Comparison of ENCODE assay signal across 9 mouse cellular contexts in the genomic region with DNA sequence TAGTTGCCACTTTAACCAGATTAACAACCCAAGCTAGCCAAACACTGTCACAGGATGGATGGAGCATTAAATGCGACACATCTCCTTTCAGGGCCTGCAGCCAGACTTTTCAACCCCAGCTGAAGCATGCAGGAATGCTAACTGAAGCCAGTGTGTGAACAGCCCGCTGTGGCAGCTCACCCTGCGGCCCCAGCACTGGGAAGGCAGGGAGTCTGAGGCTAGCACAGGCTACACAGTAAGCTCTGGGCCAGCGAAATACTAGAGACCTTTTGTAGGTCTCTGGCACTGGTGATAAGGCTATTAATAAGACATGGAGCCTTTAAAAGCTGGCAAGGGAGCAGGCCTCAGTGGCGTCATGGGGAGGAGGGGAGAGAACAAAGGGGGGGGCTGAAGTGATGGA. TPM values are rescaled to one million over a fixed set of nuclear protein-coding genes. Genes with fewer than 3 reads are reported as not detected.
DNase-seq lines count a peak whose midpoint lies in the region; ATAC-seq and TF ChIP-seq lines count a peak whose summit lies in the region.
"Had no signal": no experiment of that assay in that cellular context is flagged by ENCODE, and none has a peak within 500 bp of the region (broad histone marks: within the 10 kb centered on the region; RNA-seq: fewer than 3 reads in every experiment).

No protein-coding gene starts in this region.

- H3K4me2 ChIP-seq in embryonic facial prominence, embryonic 15.5 days (replicated peaks): no peak overlapping the region
- peak overlapping the region; percentile 14; the same call in 1 of the 2 replicates for H3K4me2 ChIP-seq in heart, embryonic 16.5 days (ENCODE audit: low read depth, low read length)
- no peak overlapping the region for H3K4me2 ChIP-seq in midbrain, embryonic 14.5 days (ENCODE audit: low read length)
- H3K4me2 ChIP-seq in intestine, postnatal 0 days (replicated peaks; ENCODE audit: low read depth): no peak overlapping the region
- H3K4me2 ChIP-seq in kidney, embryonic 15.5 days: no peak overlapping the region

- H3K9ac ChIP-seq in embryonic facial prominence, embryonic 15.5 days: no peak overlapping the region
- H3K9ac ChIP-seq in heart, embryonic 16.5 days (ENCODE audit: low read length): no peak overlapping the region
- no peak overlapping the region; the same call in 1 of the 2 replicates for H3K9ac ChIP-seq in midbrain, embryonic 14.5 days (replicated peaks; ENCODE audit: low read length)
- H3K9ac ChIP-seq in intestine, postnatal 0 days (ENCODE audit: low read depth, low read length): no peak overlapping the region
- H3K9ac ChIP-seq in kidney, embryonic 15.5 days: no peak overlapping the region

- TF ChIP-seq CTCF in intestine, postnatal 0 days (IDR thresholded peaks at IDR 0.05; ENCODE audit: low read depth): no peak

- peak; percentile 61 for DNase-seq in gastrocnemius, adult 18-20 months (ENCODE audit: low spot score)
- DNase-seq in gastrocnemius, postnatal 4 days (ENCODE audit: low spot score in 2 of 2): no peak
- peak; percentile 39 for DNase-seq in midbrain, embryonic 14.5 days
- DNase-seq in left cerebral cortex, postnatal 14 days (ENCODE audit: low spot score in 2 of 2): no peak
- DNase-seq: spleen, adult 18-20 months had no signal

- ATAC-seq in embryonic facial prominence, embryonic 15.5 days (ENCODE audit: insufficient number of reproducible peaks, low FRiP score, low TSS enrichment, low read depth): peak; percentile 26; the same call in 1 of the 2 replicates
- peak; percentile 52 for ATAC-seq in heart, embryonic 16.5 days (replicated peaks; ENCODE audit: extremely low read depth, insufficient read depth, low FRiP score)
- no peak for ATAC-seq in midbrain, embryonic 14.5 days (ENCODE audit: low FRiP score, low TSS enrichment)
- ATAC-seq in intestine, postnatal 0 days: no peak
- no peak for ATAC-seq in kidney, embryonic 15.5 days (replicated peaks; ENCODE audit: low FRiP score)

- H3K9me3 ChIP-seq in embryonic facial prominence, embryonic 15.5 days (replicated peaks): no peaks in the 10 kb centered on the region
- no peaks in the 10 kb centered on the region for H3K9me3 ChIP-seq in heart, embryonic 16.5 days (replicated peaks; ENCODE audit: control insufficient read depth, low read length)
- no peaks in the 10 kb centered on the region for H3K9me3 ChIP-seq in midbrain, embryonic 14.5 days (ENCODE audit: control insufficient read depth, low read length)
- no peaks in the 10 kb centered on the region for H3K9me3 ChIP-seq in intestine, postnatal 0 days (ENCODE audit: control insufficient read depth)
- H3K9me3 ChIP-seq in kidney, embryonic 15.5 days (replicated peaks): no peaks in the 10 kb centered on the region

- H3K4me1 ChIP-seq in embryonic facial prominence, embryonic 15.5 days: peaks cover 31% of the 10 kb centered on the region
- H3K4me1 ChIP-seq in heart, embryonic 16.5 days (ENCODE audit: control insufficient read depth, insufficient read depth, low read length): peaks cover 26% of the 10 kb centered on the region
- H3K4me1 ChIP-seq in midbrain, embryonic 14.5 days (ENCODE audit: control insufficient read depth, insufficient read depth, low read length): peaks cover 8% of the 10 kb centered on the region; the same call in 1 of the 2 replicates
- H3K4me1 ChIP-seq in intestine, postnatal 0 days (replicated peaks; ENCODE audit: control insufficient read depth, insufficient read depth, low read length): no peaks in the 10 kb centered on the region
- peaks cover 49% of the 10 kb centered on the region for H3K4me1 ChIP-seq in kidney, embryonic 15.5 days

- H3K27me3 ChIP-seq in embryonic facial prominence, embryonic 15.5 days: no peaks in the 10 kb centered on the region
- H3K27me3 ChIP-seq in heart, embryonic 16.5 days (ENCODE audit: control insufficient read depth, insufficient read depth, low read length): no peaks in the 10 kb centered on the region
- H3K27me3 ChIP-seq in midbrain, embryonic 14.5 days (ENCODE audit: control insufficient read depth, insufficient read depth, low read length): no peaks in the 10 kb centered on the region
- no peaks in the 10 kb centered on the region for H3K27me3 ChIP-seq in intestine, postnatal 0 days (replicated peaks; ENCODE audit: control insufficient read depth, insufficient read depth, low read length)
- H3K27me3 ChIP-seq in kidney, embryonic 15.5 days: no peaks in the 10 kb centered on the region

- peak overlapping the region; percentile 86 for H3K27ac ChIP-seq in embryonic facial prominence, embryonic 15.5 days (replicated peaks)
- H3K27ac ChIP-seq in heart, embryonic 16.5 days (ENCODE audit: low read length): peak overlapping the region; percentile 74
- H3K27ac ChIP-seq in midbrain, embryonic 14.5 days (replicated peaks; ENCODE audit: low read depth, low read length): peak overlapping the region; percentile 60; the same call in 1 of the 2 replicates
- H3K27ac ChIP-seq in intestine, postnatal 0 days (ENCODE audit: low read depth, low read length): no peak overlapping the region
- H3K27ac ChIP-seq in kidney, embryonic 15.5 days: no peak overlapping the region

- 37% methylated on average over 5 of the region's 5 CpGs for WGBS in embryonic facial prominence, embryonic 15.5 days
- WGBS in heart, embryonic 16.5 days: 35% methylated on average over 5 of the region's 5 CpGs
- WGBS in midbrain, embryonic 14.5 days: 23% methylated on average over 5 of the region's 5 CpGs
- 73% methylated on average over 5 of the region's 5 CpGs for WGBS in intestine, postnatal 0 days
- WGBS in kidney, embryonic 15.5 days: 66% methylated on average over 5 of the region's 5 CpGs

- H3K4me3 ChIP-seq in embryonic facial prominence, embryonic 15.5 days (replicated peaks): no peak overlapping the region
- H3K4me3 ChIP-seq in heart, embryonic 16.5 days (ENCODE audit: low read length): no peak overlapping the region
- no peak overlapping the region for H3K4me3 ChIP-seq in midbrain, embryonic 14.5 days (replicated peaks; ENCODE audit: low read depth, low read length)
- H3K4me3 ChIP-seq in intestine, postnatal 0 days (ENCODE audit: low read depth, low read length): no peak overlapping the region
- H3K4me3 ChIP-seq in kidney, embryonic 15.5 days (replicated peaks): no peak overlapping the region

- 0 out of 2 replicates have a peak, but pooled peaks cover 3% of the 10 kb centered on the region for H3K36me3 ChIP-seq in embryonic facial prominence, embryonic 15.5 days
- H3K36me3 ChIP-seq in heart, embryonic 16.5 days (ENCODE audit: control insufficient read depth, insufficient read depth): no peaks in the 10 kb centered on the region
- H3K36me3 ChIP-seq in midbrain, embryonic 14.5 days (ENCODE audit: control insufficient read depth, insufficient read depth, low read length): no peaks in the 10 kb centered on the region
- H3K36me3 ChIP-seq in intestine, postnatal 0 days (ENCODE audit: control insufficient read depth, insufficient read depth): no peaks in the 10 kb centered on the region
- no peaks in the 10 kb centered on the region for H3K36me3 ChIP-seq in kidney, embryonic 15.5 days

- intact Hi-C loops in left cerebral cortex, postnatal 14 days (cut with DNase I): no loop called here

RNA-seq across cellular contexts. Expression of gene Auh, which starts 49.1 kb away (rescaled TPM):
- total RNA-seq in gastrocnemius, adult 18-20 months (2021): 10 to 100 TPM; 77.8 to 81.5 TPM
- total RNA-seq in gastrocnemius, postnatal 4 days (2021): 10 to 100 TPM; 46.6 to 47.2 TPM
- polyA plus RNA-seq in embryonic facial prominence, embryonic 15.5 days (2015; fragmentation: Nextera tagmentation; extraction: Ambion mirVana): 46.5 and 48.2 TPM in 2 replicates
- polyA plus RNA-seq in heart, embryonic 16.5 days (2015; fragmentation: Nextera tagmentation; extraction: Ambion mirVana): 59.8 and 61.7 TPM in 2 replicates
- 49.5 and 50.4 TPM in 2 replicates for polyA plus RNA-seq in midbrain, embryonic 14.5 days (2014; fragmentation: Nextera tagmentation; extraction: Ambion mirVana)
- 45.0 and 46.4 TPM in 2 replicates for polyA plus RNA-seq in intestine, postnatal 0 days (2015; fragmentation: Nextera tagmentation; extraction: Ambion mirVana)
- 56.4 and 57.0 TPM in 2 replicates for polyA plus RNA-seq in kidney, embryonic 15.5 days (2015; fragmentation: Nextera tagmentation; extraction: Ambion mirVana)
- 10 to 100 TPM; 92.6 to 92.9 TPM for total RNA-seq in left cerebral cortex, postnatal 14 days (2021)

Comparison
In these comparisons a context has a peak if more than half of its experiments do, and no peak if none do; other contexts are left out.
1. DNase-seq: peak in gastrocnemius, adult 18-20 months (single experiment) and midbrain, embryonic 14.5 days (single experiment); none in gastrocnemius, postnatal 4 days (0 of 2) and left cerebral cortex, postnatal 14 days (0 of 2).
2. ATAC-seq: peak in embryonic facial prominence, embryonic 15.5 days (single experiment) and heart, embryonic 16.5 days (single experiment); none in midbrain, embryonic 14.5 days (single experiment), intestine, postnatal 0 days (single experiment) and kidney, embryonic 15.5 days (single experiment).
3. H3K27ac ChIP-seq: peak in embryonic facial prominence, embryonic 15.5 days (single experiment), heart, embryonic 16.5 days (single experiment) and midbrain, embryonic 14.5 days (single experiment); none in intestine, postnatal 0 days (single experiment) and kidney, embryonic 15.5 days (single experiment).